Mouse (Mus musculus) frontal cortex, postnatal 36 days (tissue): Measurements from ENCODE around the gene Zfp428.

Experiments used
- DNase-seq, 2 experiments: peaks; one replicate each; pipeline ENCODE4 v3.0.0; 2022; ENCODE audit warnings: low spot score in 2 of 2

Gene Zfp428

DNA sequence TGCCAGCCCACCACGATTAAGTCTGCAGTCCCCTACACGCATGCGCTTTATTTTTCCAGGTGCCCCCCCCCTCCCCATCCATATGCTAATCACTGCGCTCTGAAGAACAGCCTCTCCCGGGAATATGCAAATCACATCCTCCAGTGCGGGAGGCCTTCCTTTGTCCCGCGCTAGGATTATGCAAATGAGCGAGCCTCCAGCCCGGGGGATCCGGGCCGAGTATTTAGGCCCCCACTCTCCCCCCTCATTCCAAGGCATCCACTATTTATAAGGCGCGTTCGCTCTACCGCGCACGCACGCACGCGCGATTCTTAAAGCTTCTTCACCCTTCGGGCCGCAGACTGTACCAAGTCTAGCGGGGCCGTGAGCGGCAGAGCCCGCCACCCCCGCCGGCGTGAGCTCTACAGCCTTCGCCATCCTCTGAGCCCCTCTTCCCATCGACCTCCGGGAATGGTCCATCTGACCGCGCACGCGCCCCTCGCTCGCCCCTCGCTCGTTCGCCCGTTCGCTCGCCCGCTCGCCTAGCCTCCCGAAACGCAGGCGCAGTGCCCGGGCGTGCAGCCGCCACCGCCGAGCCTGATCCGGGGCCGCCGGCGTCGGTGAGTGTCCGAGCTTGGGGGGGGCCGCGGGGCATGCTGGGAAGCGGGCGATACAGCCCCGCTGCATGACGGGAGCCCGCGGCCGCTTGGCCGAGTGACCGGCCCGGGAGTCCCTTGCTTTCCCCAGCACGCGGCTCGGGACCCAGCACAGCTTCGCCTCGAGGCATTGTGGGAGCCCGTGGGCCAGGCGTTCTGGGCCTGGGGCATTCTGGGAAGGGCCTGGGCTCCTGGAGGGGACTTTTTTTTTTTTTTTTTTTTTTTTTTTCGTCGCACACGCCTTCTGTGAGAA is at the start of gene Zfp428:
Gene Zfp428, plus strand, starts transcription at position 169 of the 888 bp plus-strand sequence.
- DNase-seq = peak; percentile 84 to 86

- DNase-seq = no peak
Observed at GRCm38 (mm10) chr7:24457726-24458370, 49.0 kb upstream of the Zfp428 start.

DNA sequence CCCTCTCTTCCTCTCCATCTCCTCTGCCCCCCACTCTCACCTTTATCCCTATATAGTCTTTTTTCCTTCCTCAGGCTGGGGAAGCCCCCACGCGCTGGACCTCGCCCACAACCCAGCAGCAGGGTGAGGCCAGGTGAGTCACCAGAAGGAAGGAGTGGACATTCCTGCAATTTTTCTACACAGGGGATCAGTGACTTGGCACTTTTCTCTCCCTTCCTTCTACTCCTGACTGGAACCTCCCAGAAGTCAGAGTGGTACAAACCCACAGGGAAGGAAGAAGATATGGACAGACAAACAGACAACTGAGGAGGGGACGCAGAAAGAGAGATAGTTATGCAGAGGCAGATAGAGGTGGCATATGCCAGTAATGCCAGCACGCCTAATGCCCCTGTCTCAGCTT is 47.4 kb upstream of the Zfp428 start:
- DNase-seq = no peak

GRCm38 (mm10) chr7:24459843-24460242 is 47.0 kb upstream of the Zfp428 start:
- DNase-seq = no peak

DNA sequence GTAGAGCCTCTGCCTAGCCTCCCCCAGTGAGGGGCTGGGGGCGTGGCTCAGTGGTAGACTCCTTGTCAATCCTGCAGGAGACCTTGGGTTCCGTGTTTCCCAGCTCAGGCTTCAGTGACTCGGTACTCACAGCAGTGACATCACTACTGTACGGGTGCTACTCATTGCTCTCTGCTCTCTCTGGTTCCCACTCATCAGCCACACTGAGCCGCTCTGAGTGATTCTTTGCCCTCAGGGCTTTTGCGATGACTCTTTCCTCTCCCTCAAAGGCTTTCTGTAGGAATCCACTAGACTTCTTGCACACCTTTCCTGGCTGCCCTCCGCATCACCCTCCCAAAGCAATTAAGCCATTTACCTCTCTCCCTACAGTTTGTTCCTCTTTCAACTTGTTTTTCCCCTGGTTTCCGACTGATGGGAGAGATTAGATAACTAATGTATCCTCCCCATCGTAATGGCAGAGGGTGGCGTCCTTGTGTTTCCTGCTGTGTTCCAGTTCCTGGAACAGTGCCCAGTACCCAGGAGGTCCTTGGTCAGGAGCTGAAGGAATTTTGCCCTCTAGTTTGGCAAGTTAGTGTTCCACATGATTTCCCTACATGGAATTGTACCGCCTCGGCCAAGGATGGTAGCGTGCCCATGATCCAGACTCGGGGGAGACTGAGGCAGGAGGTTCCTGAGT is 45.3 kb upstream of the Zfp428 start:
- no peak for DNase-seq

DNA sequence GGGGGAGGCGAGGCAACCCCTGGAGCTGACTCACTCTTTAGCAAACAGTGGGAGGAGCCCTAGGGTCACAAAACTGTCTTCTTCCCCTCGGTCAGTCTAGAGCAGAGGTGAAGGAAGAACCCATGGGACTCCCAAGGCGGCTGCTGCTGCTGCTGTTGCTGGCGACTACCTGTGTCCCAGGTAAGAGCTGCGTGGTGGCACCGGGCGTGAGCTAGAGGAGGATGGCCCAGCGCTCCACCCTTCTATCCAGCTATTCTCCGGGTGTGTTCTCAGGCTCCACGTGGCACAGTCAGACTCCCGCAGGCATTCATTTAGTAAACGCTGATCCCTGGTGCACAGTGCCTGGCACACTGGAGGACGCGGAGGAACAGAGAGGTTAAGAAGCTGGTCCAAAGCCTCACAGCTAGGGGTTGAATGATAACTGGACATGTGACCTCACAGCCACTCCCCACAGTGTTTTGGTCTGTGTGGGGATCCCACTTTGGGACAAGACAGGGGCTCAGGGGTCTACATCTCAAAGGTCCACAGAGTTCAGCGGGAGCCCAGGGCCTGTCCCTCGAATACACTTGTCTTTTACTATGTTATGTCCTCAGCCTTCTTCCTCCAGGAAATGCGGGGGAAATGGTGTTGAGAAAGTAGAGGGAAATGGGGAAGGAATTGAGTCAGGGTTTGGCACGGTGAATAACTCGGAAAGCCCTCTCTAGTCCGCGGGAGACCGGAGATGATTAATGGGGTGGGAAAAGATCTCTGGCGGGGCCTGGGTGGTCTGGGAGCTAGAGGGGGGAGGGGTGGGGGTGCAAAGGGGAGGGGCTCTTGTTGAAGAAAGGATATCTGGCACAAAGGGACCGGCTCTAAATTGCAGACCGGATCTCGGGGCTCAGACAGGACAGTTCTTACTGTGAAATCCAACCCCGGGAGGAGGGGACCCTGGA is 44.2 kb upstream of the Zfp428 start, which contains the start of gene Plaur:
Gene Plaur, plus strand, starts transcription at position 97 of the 932 bp plus-strand sequence.
- DNase-seq = no peak

- no peak for DNase-seq
Observed at GRCm38 (mm10) chr7:24466835-24467234, 40.0 kb upstream of the Zfp428 start.

DNA sequence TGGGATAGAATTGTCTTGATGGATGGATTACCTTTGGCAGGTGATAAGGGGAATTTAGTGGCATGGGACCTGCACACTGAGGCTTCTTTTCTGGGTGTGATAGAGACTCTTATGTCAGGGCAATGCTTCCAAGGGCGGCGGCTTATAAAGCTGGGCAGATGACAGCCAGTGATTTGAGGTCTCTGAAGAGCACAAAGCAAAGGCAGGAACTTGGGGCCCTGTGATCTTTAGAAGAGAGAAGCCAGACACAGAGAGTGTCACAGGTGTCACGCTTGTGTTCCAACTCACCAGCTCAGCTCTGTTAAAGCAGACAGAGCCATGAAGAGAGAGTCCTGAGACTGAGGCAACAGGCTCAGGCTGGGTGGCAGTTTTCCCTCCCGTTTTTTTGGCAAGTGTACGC is 38.9 kb upstream of the Zfp428 start:
- no peak for DNase-seq

DNA sequence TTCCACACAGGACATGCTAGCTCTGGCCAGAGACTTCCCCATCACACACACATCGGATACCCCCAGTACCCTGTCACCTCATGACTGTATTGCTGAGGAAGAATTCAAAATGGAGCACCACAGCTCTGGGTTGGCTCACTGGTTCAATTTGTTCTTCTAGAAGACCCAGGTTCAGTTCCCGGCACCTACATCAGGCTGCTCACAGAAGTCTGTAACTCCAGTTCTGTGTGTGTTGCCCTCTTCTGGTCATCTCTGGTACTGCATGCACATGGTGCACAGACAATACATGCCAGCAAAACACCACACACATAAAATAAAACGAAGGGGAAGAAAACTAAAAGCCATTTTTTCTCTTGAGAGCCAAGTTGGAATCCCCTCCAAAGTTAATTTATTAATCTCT is 37.7 kb upstream of the Zfp428 start:
- no peak for DNase-seq

DNA sequence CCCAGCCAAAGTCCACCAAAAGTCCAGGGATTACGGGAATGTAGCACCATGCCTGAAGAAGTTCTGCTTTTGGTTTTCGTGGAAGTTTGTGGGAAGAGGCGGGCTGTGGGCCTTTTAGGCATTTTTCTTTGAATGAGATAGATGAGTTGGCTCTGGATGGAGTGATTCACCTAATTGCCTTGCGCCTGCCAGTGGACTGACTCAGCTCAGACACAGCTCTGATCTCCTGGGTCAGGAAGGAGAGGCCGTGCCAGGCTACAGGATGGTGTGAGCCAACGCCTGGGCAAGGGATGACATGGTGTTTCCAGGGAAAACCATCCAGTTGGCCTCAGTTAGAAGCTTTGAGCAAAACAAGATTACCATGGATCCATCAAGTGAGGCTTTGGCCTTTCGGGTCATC is 36.5 kb upstream of the Zfp428 start:
- DNase-seq = no peak

- DNase-seq = no peak
Observed at GRCm38 (mm10) chr7:24472442-24472841, 34.4 kb upstream of the Zfp428 start.

- no peak for DNase-seq
Observed at GRCm38 (mm10) chr7:24472937-24473336, 33.9 kb upstream of the Zfp428 start.

- DNase-seq = peak in 1 of 2 experiments; percentile 78
Observed at GRCm38 (mm10) chr7:24473913-24474529, 32.8 kb upstream of the Zfp428 start.

DNA sequence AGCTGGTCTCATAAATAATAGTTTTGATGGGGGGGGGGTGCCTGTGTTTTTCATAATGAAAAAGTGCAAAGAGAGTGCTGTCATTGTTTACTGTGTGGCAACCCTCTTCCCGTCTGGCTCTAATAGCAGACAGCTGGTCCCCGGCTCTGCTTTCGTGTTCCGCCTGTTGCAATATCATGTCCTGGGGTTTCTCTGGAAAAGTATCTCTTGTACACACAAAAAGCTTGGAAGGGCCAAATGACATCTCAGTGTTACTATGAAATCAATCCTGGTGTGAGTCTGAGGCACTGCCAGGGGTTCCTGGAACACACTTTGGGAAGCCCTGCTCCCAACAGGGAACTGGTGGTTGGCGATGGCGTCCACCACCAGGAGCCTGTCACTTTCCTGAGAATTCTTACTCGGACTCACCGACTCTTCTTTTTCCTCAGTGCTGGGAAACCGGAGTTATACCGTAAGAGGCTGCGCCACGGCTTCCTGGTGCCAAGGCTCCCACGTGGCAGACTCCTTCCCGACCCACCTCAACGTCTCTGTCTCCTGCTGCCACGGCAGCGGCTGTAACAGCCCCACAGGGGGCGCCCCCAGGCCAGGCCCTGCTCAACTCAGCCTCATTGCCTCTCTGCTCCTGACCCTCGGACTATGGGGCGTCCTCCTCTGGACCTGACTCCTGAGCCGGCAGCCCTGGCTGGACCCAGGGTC is 31.8 kb upstream of the Zfp428 start:
- no peak for DNase-seq

DNA sequence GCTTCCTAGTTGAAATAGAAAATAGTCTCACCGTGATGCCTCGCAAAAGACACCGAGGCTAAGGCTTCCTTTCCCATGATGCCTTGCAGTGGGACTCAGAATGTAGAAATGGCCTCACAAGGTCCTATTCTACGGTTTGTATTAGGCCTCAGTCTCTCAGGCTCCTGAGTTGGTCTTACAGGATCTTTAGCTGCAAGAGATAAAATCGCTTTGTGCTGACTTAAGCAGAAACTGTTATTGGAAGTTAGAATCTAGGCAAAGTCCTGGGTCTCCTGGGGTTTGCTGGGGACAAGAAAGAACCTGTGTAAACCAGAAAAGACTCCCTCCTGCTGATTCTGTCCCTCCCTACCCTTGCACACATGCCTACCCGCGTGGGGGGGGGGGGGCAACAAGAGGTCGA is 30.5 kb upstream of the Zfp428 start:
- DNase-seq = no peak

- no peak for DNase-seq
Observed at GRCm38 (mm10) chr7:24476856-24477255, 29.9 kb upstream of the Zfp428 start.

GRCm38 (mm10) chr7:24478911-24479310 is 27.9 kb upstream of the Zfp428 start:
- DNase-seq = no peak

DNA sequence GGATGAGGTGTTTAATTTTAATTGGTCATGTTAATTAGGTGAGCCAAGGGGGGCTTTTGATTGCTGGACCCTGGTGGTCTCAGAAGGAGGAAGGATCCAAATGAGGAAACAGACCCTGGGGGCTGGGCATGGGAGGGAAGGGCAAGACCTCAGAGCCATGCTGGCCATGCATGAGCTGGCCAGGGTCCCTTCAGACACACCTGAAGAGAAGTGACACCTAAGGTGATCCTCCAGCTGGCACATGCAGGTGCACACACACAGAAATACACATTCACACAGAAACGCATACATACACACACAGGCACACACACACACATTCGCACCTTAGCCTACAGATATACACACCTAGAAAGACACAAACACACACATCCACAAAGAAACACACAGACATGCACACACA is 27.1 kb upstream of the Zfp428 start:
- DNase-seq = no peak

- peak in 1 of 2 experiments; percentile 63 for DNase-seq
Observed at GRCm38 (mm10) chr7:24480121-24480941, 26.5 kb upstream of the Zfp428 start.
